Mouse (Mus musculus): ENCODE measurements at regions not wholly inside any gene's neighbourhood (a gene's known extent, or its start where the extent isn't known, plus 50 kb on each side); places are given as distances from the start of the nearest gene placed in this dataset.

- no peak for DNase-seq (ENCODE audit: low spot score)
These were observed 54.7 kb upstream of the Irx5 start for GRCm38 (mm10) chr8:92302694-92303093.

GRCm38 (mm10) chr8:92301029-92301428 is 56.4 kb upstream of the Irx5 start:
- DNase-seq (ENCODE audit: low spot score): no peak

GRCm38 (mm10) chr8:92286841-92287811 is 70.3 kb upstream of the Irx5 start:
- DNase-seq (ENCODE audit: low spot score): no peak

- no peak for DNase-seq (ENCODE audit: low spot score)
These were observed 81.7 kb upstream of the Irx5 start for GRCm38 (mm10) chr8:92275755-92276154.

GRCm38 (mm10) chr8:92272726-92273125 is 84.7 kb upstream of the Irx5 start:
- no peak for DNase-seq (ENCODE audit: low spot score)

- no peak for DNase-seq (ENCODE audit: low spot score)
These were observed 85.4 kb upstream of the Irx5 start for GRCm38 (mm10) chr8:92272073-92272472.

GRCm38 (mm10) chr8:92270636-92271035 is 86.8 kb upstream of the Irx5 start:
- DNase-seq (ENCODE audit: low spot score): no peak

GRCm38 (mm10) chr8:92267415-92267814 is 90.0 kb upstream of the Irx5 start:
- DNase-seq (ENCODE audit: low spot score): no peak

- no peak for DNase-seq (ENCODE audit: low spot score)
These were observed 97.4 kb upstream of the Irx5 start for GRCm38 (mm10) chr8:92260056-92260455.

- no peak for DNase-seq (ENCODE audit: low spot score)
These were observed 99.2 kb upstream of the Irx5 start for GRCm38 (mm10) chr8:92258258-92258657.

- DNase-seq (ENCODE audit: low spot score): no peak
These were observed 104.6 kb upstream of the Irx5 start for GRCm38 (mm10) chr8:92252597-92253375.

GRCm38 (mm10) chr8:92246301-92246700 is 111.1 kb upstream of the Irx5 start:
- no peak for DNase-seq (ENCODE audit: low spot score)

- DNase-seq (ENCODE audit: low spot score): peak; percentile 9
These were observed 116.6 kb upstream of the Irx5 start for GRCm38 (mm10) chr8:92240686-92241275.

GRCm38 (mm10) chr8:92231326-92232225 is 125.8 kb upstream of the Irx5 start:
- DNase-seq (ENCODE audit: low spot score): no peak

- no peak for DNase-seq (ENCODE audit: low spot score)
These were observed 127.9 kb upstream of the Irx5 start for GRCm38 (mm10) chr8:92229526-92229925.

- no peak for DNase-seq (ENCODE audit: low spot score)
These were observed 132.5 kb upstream of the Irx5 start for GRCm38 (mm10) chr8:92224929-92225328.

GRCm38 (mm10) chr8:92222992-92223391 is 134.4 kb upstream of the Irx5 start:
- DNase-seq (ENCODE audit: low spot score): no peak

- no peak for DNase-seq (ENCODE audit: low spot score)
These were observed 138.1 kb upstream of the Irx5 start for GRCm38 (mm10) chr8:92219181-92219890.

GRCm38 (mm10) chr8:92217521-92217920 is 139.9 kb upstream of the Irx5 start:
- DNase-seq (ENCODE audit: low spot score): no peak

GRCm38 (mm10) chr8:92216176-92216575 is 141.2 kb upstream of the Irx5 start:
- no peak for DNase-seq (ENCODE audit: low spot score)

Measured in retina, embryonic 14.5 days (tissue).